Mouse (Mus musculus): ENCODE results near the gene Mrpl48.
"Not testable (repeated sequence)": the region's sequence is repeated elsewhere in the genome, so short reads cannot be mapped to it uniquely, and the experiment has no call there.

Gene Mrpl48

GRCm38 (mm10) chr7:100589816-100590215 lies 18.3 kb downstream of the Mrpl48 start:
- DNase-seq (ENCODE audit: low spot score in 2 of 2): no peak

- DNase-seq (ENCODE audit: low spot score in 2 of 2): peak; percentile 83 to 89
Measured at GRCm38 (mm10) chr7:100582727-100583236, 25.3 kb downstream of the Mrpl48 start.

GRCm38 (mm10) chr7:100582235-100582634 lies 25.9 kb downstream of the Mrpl48 start:
- no peak for DNase-seq (ENCODE audit: low spot score in 2 of 2)

GRCm38 (mm10) chr7:100578794-100579193 lies 29.3 kb downstream of the Mrpl48 start:
- no peak for DNase-seq (ENCODE audit: low spot score in 2 of 2)

- no peak for DNase-seq (ENCODE audit: low spot score in 2 of 2)
Measured at GRCm38 (mm10) chr7:100572704-100573103, 35.4 kb downstream of the Mrpl48 start.

- DNase-seq (ENCODE audit: low spot score in 2 of 2): no peak
Measured at GRCm38 (mm10) chr7:100572061-100572460, 36.0 kb downstream of the Mrpl48 start.

- no peak for DNase-seq (ENCODE audit: low spot score in 2 of 2)
Measured at GRCm38 (mm10) chr7:100570930-100571715, 37.0 kb downstream of the Mrpl48 start.

- no peak for DNase-seq (ENCODE audit: low spot score in 2 of 2)
Measured at GRCm38 (mm10) chr7:100569907-100570306, 38.2 kb downstream of the Mrpl48 start.

GRCm38 (mm10) chr7:100567238-100567637 lies 40.9 kb downstream of the Mrpl48 start:
- DNase-seq (ENCODE audit: low spot score in 2 of 2): not testable (repeated sequence)

- DNase-seq (ENCODE audit: low spot score in 2 of 2): no peak
Measured at GRCm38 (mm10) chr7:100561861-100562587, 46.1 kb downstream of the Mrpl48 start.

GRCm38 (mm10) chr7:100559331-100559730 lies 48.8 kb downstream of the Mrpl48 start:
- DNase-seq (ENCODE audit: low spot score in 2 of 2): no peak

GRCm38 (mm10) chr7:100557241-100557640 lies 50.9 kb downstream of the Mrpl48 start:
- no peak for DNase-seq (ENCODE audit: low spot score in 2 of 2)

GRCm38 (mm10) chr7:100555431-100555951 lies 52.6 kb downstream of the Mrpl48 start:
- no peak for DNase-seq (ENCODE audit: low spot score in 2 of 2)

GRCm38 (mm10) chr7:100554939-100555338 lies 53.2 kb downstream of the Mrpl48 start:
- no peak for DNase-seq (ENCODE audit: low spot score in 2 of 2)

GRCm38 (mm10) chr7:100550338-100551007 lies 57.6 kb downstream of the Mrpl48 start:
- no peak for DNase-seq (ENCODE audit: low spot score in 2 of 2)

GRCm38 (mm10) chr7:100549796-100550195 lies 58.3 kb downstream of the Mrpl48 start:
- DNase-seq (ENCODE audit: low spot score in 2 of 2): no peak

GRCm38 (mm10) chr7:100547631-100548030 lies 60.5 kb downstream of the Mrpl48 start:
- DNase-seq (ENCODE audit: low spot score in 2 of 2): no peak

- DNase-seq (ENCODE audit: low spot score in 2 of 2): no peak
Measured at GRCm38 (mm10) chr7:100544437-100544836, 63.7 kb downstream of the Mrpl48 start.

- DNase-seq (ENCODE audit: low spot score in 2 of 2): no peak
Measured at GRCm38 (mm10) chr7:100539516-100539915, 68.6 kb downstream of the Mrpl48 start.

- DNase-seq (ENCODE audit: low spot score in 2 of 2): no peak
Measured at GRCm38 (mm10) chr7:100537519-100537902, 70.6 kb downstream of the Mrpl48 start.

GRCm38 (mm10) chr7:100536804-100537518 lies 71.1 kb downstream of the Mrpl48 start, which contains the start of gene Coa4:
Gene Coa4 (plus strand): TSS chr7:100537071.
- DNase-seq (ENCODE audit: low spot score in 2 of 2): peak; percentile 67 to 82

All from natural killer cell, adult 2 months (primary cell).